Mouse (Mus musculus) cerebellum, adult 18-20 months (tissue): ENCODE data around the gene Nrsn2.
A peak's percentile ranks its signal among the peaks of the same experiment; 100 is the strongest.

Source experiments
- DNase-seq, 2 experiments: peaks; one replicate each; pipeline ENCODE4 v3.0.0; 2021

Gene Nrsn2

GRCm38 (mm10) chr2:152376345-152376741 lies at the start of gene Nrsn2:
Gene Nrsn2, minus strand, starts transcription at chr2:152376638.
- DNase-seq: no peak

DNA sequence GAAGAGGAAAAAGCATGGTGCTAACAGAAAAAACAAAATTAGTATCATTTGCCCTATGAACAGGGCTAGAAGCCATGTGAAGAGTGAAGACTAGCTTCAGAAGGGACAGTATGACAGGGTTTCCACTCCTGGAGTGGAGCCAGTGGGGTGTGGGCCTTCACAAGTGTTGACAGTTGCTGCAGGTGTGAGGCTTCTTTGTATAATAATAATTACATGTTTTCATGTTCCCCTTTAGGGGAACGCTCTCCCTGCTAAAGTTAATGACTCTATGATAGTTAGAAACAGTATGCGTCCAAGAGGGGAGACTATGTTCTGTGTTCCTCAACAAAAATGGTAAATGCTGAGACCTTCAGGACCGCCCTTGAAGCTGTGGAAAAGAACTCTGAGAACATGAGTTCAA lies 39.3 kb upstream of the Nrsn2 start:
- no peak for DNase-seq

DNA sequence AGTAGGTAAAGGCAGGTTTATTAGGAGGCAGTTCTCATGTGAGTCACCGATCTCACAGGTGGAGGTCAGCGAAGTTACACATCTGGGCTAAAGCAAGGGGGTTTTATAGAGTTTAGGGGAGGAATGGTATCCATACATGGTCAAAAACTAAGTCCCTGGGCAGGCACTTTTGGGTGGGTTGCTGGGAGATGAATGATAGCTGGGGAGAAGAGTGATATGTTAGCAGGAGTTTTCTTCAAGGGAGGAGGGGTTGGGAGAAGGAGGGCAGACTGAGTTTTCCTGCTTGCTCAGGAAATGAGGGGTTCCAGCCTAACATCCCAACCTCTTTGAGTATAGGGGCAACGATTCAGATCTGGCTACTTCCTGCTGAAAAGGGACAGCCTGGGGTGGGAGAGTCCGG lies 38.8 kb upstream of the Nrsn2 start, which contains the start of gene 6820408C15Rik:
Gene 6820408C15Rik (plus strand): TSS at position 301 of the 400 bp plus-strand sequence.
- peak in 1 of 2 experiments; percentile 19 for DNase-seq

GRCm38 (mm10) chr2:152414591-152415165 lies 38.2 kb upstream of the Nrsn2 start, which contains the start of gene Zcchc3:
Gene Zcchc3, minus strand, starts transcription at chr2:152415027.
- DNase-seq: peak; percentile 85 to 91

GRCm38 (mm10) chr2:152413765-152414584 lies 37.5 kb upstream of the Nrsn2 start:
- DNase-seq: peak; percentile 48 to 57

DNA sequence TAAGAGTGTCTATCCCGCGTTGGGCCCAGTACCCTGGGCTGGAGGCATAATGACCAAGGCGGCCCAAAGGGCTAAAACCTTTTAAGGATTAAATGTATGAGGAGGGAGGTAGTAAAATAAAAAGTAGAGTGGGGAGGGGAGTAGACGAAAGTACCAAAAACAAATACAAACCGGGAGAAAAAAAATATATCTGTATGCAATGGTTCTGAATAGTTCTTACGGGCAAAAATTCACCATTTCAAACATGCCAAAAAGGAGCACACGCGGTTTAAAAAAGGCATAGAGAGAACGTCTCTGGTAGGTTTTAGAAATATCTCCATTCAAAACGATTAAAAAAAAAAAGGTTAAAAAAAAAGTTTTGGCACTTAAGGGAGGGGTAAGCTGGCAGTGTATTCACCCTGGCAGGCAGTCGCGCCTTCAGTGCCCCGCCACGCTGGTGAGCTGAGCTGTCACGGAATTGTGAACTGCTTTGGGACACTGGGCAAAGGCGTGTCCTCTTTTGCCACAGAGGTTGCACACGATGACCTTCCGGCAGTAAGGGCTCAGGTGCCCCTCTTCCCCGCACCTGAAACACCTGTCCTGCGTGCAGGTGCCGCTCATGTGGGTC lies 36.8 kb upstream of the Nrsn2 start:
- no peak for DNase-seq

- DNase-seq: peak in 1 of 2 experiments; percentile 23
These were observed 36.2 kb upstream of the Nrsn2 start for GRCm38 (mm10) chr2:152412526-152413157.

DNA sequence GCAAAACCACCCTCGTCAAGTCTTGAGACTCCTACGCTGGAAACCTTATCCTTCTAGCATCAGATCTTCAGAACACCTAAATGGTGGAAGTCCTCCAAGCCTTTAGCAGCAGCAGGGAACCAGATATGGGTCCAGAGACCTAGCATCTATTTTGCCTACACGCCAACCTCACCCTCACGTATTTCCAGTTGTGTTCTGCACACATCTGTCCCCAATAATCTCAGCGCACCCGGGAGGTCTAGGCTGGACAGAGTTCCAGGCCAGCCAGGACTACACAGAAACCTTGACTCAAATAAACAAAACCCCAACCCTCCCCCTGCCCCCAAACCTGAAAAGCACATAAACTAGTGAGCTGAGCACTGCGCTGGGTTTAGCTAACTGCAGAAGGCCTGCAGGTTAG lies 35.0 kb upstream of the Nrsn2 start:
- DNase-seq: no peak

GRCm38 (mm10) chr2:152410971-152411371 lies 34.5 kb upstream of the Nrsn2 start:
- peak; percentile 64 to 66 for DNase-seq

GRCm38 (mm10) chr2:152409781-152410180 lies 33.3 kb upstream of the Nrsn2 start:
- DNase-seq: no peak

- DNase-seq: peak; percentile 94 to 97
These were observed 29.7 kb upstream of the Nrsn2 start for GRCm38 (mm10) chr2:152406126-152406525.

DNA sequence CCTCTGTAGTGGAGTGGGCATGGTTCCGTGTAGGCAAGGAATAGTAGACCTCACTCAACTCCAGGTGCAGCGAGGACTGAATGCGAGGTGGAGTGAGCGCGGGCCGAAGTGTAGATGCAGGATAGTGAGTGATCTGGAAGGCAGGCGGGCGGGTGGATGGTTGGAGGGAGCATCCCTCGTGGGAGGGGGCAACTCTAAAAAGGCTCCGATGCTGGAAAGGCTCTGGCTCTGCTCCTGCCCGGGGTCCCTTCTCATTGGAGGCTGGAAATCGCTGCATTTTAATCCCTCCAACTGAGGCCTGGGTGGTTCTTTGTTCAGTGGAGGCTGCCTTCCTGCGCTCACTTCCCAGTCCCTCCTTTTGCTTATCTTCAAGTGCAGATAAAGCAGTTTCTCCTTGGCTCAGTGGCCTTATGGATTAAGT lies 22.7 kb upstream of the Nrsn2 start:
- DNase-seq: peak in 1 of 2 experiments; percentile 26

DNA sequence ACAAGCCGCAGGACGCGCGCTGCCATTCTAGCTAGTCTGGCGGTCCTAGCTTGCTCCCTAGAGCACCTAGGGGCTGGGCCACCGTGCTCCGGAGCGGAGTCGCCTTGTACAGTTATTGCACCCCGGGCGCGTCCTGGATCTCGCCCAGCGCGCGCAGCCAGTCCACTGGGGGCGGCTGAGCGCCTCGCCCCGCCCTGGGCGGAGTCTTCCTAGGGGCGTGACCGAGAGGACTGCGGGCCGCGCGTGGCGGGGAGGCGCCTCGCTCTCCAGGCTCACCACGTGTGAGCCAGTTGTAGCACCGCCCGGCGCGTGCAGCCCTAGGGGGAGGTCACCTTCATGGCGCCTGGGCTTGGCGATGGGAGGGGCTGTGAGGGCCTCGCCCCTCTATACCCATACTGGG lies 22.3 kb upstream of the Nrsn2 start:
- DNase-seq: peak; percentile 86

DNA sequence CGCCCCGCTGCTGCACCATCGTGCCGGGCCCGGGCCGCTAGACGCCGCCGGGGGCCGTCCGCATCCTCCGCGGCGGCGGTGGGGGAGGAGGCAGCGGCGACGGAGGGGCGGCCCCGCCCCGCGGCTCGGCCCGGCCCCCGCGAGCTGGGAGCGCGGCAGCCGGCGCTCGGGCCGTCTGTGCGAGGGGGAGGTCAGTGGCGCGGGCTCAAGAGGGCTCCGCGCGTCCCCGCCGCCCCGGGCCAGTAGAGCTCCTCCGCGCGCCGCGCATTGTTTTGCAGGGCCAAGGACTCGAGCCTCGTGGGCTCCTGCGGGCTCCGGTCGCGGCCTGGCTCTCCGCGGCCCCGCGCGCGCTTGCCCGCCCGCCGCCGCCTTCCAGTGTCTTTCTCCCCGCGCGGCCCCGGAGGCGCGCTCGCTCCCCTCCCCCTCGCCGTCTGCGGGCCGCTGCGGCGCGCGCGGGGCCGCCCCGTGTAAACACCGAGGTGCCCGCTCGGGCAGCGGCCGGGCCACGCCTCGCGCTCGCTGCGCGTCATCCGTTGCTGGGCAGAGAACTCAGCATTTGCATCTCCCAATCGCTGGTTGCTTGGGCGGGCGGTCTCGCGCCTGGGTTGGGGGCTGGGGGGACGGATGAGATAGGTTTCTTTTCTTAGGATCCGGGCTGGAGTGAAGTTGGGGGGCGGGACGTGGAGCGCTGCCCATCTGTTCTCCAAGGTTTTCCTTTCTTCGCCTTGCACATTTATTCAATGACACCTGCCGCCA lies 21.4 kb upstream of the Nrsn2 start, which contains the start of gene Sox12:
Gene Sox12 (minus strand): TSS at position 384 of the 756 bp plus-strand sequence.
- DNase-seq: peak; percentile 94 to 97

GRCm38 (mm10) chr2:152397004-152397589 lies 20.7 kb upstream of the Nrsn2 start:
- peak; percentile 51 to 66 for DNase-seq

DNA sequence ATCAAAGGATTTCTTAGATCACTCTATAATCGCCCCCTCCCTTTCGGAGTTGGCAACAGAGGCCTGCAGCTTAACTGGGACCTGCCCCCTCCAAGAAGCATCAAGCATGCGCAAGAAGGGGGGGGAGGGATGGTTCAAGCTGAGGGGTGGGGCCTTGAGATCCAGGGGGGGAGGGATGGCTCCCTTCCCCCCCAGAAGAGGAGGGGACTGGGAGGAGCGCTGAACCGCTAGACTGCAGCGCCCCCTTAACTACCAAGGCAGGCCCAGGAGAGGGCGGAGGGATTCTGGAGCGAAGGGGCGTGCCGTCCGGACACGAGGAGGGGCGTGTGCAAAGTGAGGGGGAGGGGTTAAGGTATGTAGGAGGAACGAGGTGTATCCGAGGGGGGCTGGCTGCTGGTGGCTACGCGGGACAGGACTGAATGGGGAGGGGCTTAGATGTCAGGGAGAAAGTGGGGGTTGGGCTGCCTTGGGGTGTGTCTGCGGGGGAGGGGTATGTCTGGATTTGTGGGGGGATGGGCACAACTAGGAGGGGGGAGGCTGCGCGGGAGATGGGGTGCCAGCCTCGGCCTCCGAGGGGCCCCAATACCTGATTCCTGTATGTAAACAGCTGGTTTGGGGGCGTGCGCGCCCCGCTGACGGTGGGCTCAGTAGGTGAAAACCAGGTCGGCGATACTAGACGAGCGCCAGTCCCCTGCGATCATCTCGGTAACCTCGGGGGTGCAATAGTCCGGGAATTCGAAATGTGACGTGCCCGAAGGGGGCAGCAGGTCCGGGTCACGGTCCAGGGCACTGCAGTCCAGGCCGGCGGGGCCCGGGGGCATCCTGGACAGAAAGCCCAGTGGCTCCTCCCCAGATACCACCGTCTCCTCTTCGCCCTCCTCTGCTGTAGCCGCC lies 19.9 kb upstream of the Nrsn2 start:
- DNase-seq: peak; percentile 42 to 58

- DNase-seq: no peak
These were observed 19.0 kb upstream of the Nrsn2 start for GRCm38 (mm10) chr2:152395271-152395920.

DNA sequence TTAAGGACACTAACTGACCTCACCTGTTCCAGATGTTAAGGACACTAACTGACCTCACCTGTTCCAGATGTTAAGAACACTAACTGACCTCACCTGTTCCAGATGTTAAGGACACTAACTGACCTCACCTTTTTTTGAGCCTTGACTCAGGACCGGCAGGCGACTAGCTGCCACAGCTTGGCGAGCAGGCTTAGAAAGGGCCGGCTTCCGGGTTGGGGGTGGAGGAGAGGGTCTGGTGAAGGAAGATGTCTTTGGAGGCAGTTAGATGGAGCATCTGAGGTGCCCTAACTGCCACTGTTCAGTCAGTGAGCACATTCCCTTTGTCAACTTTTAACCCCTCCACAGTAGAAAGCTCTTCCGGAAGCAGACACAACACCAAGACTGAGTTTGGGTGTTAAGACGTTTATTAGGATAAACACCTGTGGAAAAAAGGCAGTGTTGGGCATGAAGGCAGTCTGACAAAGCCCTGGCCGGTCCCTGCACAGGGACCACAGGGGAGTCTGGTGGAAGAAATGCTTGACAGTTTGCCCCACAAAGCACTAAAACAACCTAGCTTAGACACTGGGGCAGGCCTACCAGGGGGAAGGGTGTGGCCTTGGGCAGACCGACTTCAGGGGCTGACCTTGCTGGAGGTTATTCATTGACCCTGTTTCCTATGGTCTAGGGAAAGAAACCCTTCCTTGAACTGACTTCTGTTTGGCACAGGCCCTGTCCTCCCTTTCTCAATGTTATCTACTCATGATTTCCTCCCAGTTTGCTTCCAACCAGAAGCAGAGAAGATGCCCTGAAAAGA lies 17.0 kb upstream of the Nrsn2 start:
- no peak for DNase-seq

- DNase-seq: peak; percentile 57 to 61
These were observed 16.3 kb upstream of the Nrsn2 start for GRCm38 (mm10) chr2:152392786-152393185.
